In genomic region chr4:130978981-130979380, GRCm38 (mm10) we compare ENCODE assay signal across 26 mouse cellular contexts. TPM values are rescaled to one million over a fixed set of nuclear protein-coding genes. Genes with fewer than 3 reads are reported as not detected.
A peak's percentile ranks its signal among the peaks of the same experiment; 100 is the strongest.
DNase-seq lines count a peak whose midpoint lies in the region; ATAC-seq lines count a peak whose summit lies in the region.
"Had no signal": no experiment of that assay in that cellular context is flagged by ENCODE, and none has a peak within 500 bp of the region (broad histone marks: within the 10 kb centered on the region; RNA-seq: fewer than 3 reads in every experiment).

No protein-coding gene starts in this region.

- H3K4me3 ChIP-seq in heart, embryonic 12.5 days = no peak overlapping the region
- H3K4me3 ChIP-seq: hindbrain, embryonic 10.5 days; left cerebral cortex, adult 2 months; limb, embryonic 12.5 days; liver, embryonic 13.5 days; midbrain, embryonic 12.5 days; neural tube, embryonic 13.5 days had no signal

- H3K9ac ChIP-seq in heart, embryonic 12.5 days = no peak overlapping the region
- H3K9ac ChIP-seq: limb, embryonic 12.5 days; liver, embryonic 13.5 days; lung, embryonic 14.5 days; midbrain, embryonic 12.5 days; neural tube, embryonic 13.5 days had no signal

- no peak overlapping the region for H3K4me2 ChIP-seq in heart, embryonic 12.5 days
- H3K4me2 ChIP-seq: limb, embryonic 12.5 days; liver, embryonic 13.5 days; lung, embryonic 14.5 days; midbrain, embryonic 12.5 days; neural tube, embryonic 13.5 days had no signal

- H3K4me1 ChIP-seq in heart, embryonic 12.5 days (replicated peaks) = no peaks in the 10 kb centered on the region
- H3K4me1 ChIP-seq: hindbrain, embryonic 10.5 days; limb, embryonic 12.5 days; liver, embryonic 13.5 days; neural tube, embryonic 13.5 days had no signal

- DNase-seq in heart, adult 11 months = peak; percentile 95
- DNase-seq in 3T3-L1 (ENCODE audit: low read depth, low spot score) = peak; percentile 12
- peak; percentile 57 for DNase-seq in gastrocnemius, postnatal 14 days
- DNase-seq in heart, postnatal 14 days = peak; percentile 50 to 69
- DNase-seq in kidney, adult 8-10 months = no peak
- DNase-seq in cerebellum, adult 11-12 months = no peak
- no peak for DNase-seq in right cerebral cortex, postnatal 25 days
- DNase-seq: adrenal gland, postnatal 25 days; cerebellum, adult 2 months; kidney, adult 2 months; kidney, postnatal 36 days; liver, embryonic 13.5 days; lung, embryonic 14.5 days; right cerebral cortex, adult 18-20 months; thymus, postnatal 25 days had no signal

- 0 out of 2 replicates have a peak, but pooled peaks cover 3% of the 10 kb centered on the region for H3K27me3 ChIP-seq in heart, embryonic 12.5 days (replicated peaks)
- H3K27me3 ChIP-seq: limb, embryonic 12.5 days; liver, embryonic 13.5 days had no signal

- no peaks in the 10 kb centered on the region for H3K9me3 ChIP-seq in heart, embryonic 12.5 days (replicated peaks)
- H3K9me3 ChIP-seq: G1E; hindbrain, embryonic 10.5 days; limb, embryonic 12.5 days; liver, embryonic 13.5 days; midbrain, embryonic 12.5 days; neural tube, embryonic 13.5 days had no signal

- H3K36me3 ChIP-seq in heart, embryonic 12.5 days = no peaks in the 10 kb centered on the region
- H3K36me3 ChIP-seq: G1E; hindbrain, embryonic 10.5 days; limb, embryonic 12.5 days; liver, embryonic 13.5 days; midbrain, embryonic 12.5 days; neural tube, embryonic 13.5 days had no signal

- no peak overlapping the region for H3K27ac ChIP-seq in heart, embryonic 12.5 days (ENCODE audit: poor library complexity, severe bottlenecking)
- H3K27ac ChIP-seq: hindbrain, embryonic 10.5 days; left cerebral cortex, adult 2 months; limb, embryonic 12.5 days; liver, embryonic 13.5 days; macrophage; midbrain, embryonic 12.5 days; neural tube, embryonic 13.5 days had no signal

- intact Hi-C loops in gastrocnemius, postnatal 14 days (cut with DNase I; ENCODE audit: low total_unique reads) = no loop called here
- intact Hi-C loops in heart, postnatal 14 days (cut with DNase I) = no loop called here

- 49% methylated on average over 3 of the region's 3 CpGs for WGBS in heart, embryonic 12.5 days

- ATAC-seq in heart, embryonic 12.5 days (ENCODE audit: insufficient number of reproducible peaks, low FRiP score) = no peak

RNA-seq across cellular contexts. Expression of gene Matn1, which starts 34.8 kb away (rescaled TPM):
- polyA plus RNA-seq in heart, embryonic 12.5 days (2016; fragmentation: Nextera tagmentation; extraction: Ambion mirVana) = 0.08 TPM in 1 of 2 replicates, not detected in the other
- total RNA-seq in gastrocnemius, postnatal 14 days (2021) = not detected
- total RNA-seq in heart, postnatal 14 days (2021) = not detected
- total RNA-seq: adrenal gland, postnatal 25 days had no signal
- polyA plus RNA-seq: forebrain, embryonic 11.5 days; gonadal fat pad, adult 2 months; hindbrain, embryonic 10.5 days; lung, embryonic 14.5 days; testis, adult 2 months had no signal

Comparison
In these comparisons a context has a peak if more than half of its experiments do, and no peak if none do; other contexts are left out.
1. DNase-seq: peak in heart, adult 11 months (single experiment), 3T3-L1 (single experiment), gastrocnemius, postnatal 14 days (single experiment) and heart, postnatal 14 days (2 of 2); none in kidney, adult 8-10 months (0 of 2), cerebellum, adult 11-12 months (single experiment) and right cerebral cortex, postnatal 25 days (single experiment).